Mouse (Mus musculus) gastrocnemius, adult 8-10 months (tissue): ENCODE results near the gene Scyl2. TPM values are rescaled to one million over a fixed set of nuclear protein-coding genes. Genes with fewer than 3 reads are reported as not detected.
"Not testable (repeated sequence)": the region's sequence is repeated elsewhere in the genome, so short reads cannot be mapped to it uniquely, and the experiment has no call there.

Experiments used
- DNase-seq, 2 experiments: peaks; one replicate each; pipeline ENCODE4 v3.0.0; 2022; ENCODE audit warnings: low spot score in 2 of 2
- total RNA-seq, 4 experiments: library from RNA; stranded (reverse); gene quantifications; 2 replicates each; pipeline ENCODE4 v1.2.4; 2022

The Scyl2 gene
- total RNA-seq: 10 to 100 TPM; 11.0 to 13.4 (median 11.5) TPM

DNA sequence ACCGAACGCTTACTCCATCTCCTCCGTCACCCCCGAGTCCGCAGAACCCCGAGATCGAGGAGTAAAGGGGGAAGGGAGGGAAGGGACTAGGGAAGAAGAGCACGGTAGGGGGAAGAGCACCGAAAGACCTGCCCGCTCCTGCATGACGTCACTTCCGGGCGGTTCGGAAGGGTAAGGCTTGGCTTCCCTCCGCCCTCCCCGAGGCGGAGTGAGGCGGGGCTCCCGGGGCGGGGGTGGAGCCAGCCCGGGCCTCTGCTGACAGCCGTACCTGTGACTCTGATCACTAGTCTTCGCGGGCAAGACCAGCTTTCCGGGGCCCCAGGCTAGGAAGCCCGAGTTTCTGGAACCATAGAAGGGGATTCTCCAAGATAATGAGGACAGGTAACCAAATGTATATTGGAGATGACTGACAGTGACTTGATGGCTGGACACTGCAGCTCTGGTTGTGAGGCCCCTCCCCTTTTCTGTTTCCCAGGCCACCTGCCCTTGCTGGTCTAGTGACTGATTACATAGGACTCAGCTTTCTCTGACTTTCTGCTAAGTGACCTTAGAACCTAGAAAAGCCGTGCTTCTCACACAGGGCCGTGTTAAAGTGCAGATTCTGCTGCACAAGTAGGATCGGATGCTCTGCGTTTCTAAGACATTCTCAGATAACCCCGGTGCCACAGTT lies at the start of gene Scyl2:
TSS of gene Scyl2 (minus strand) at position 147 of the 670 bp plus-strand sequence.
- DNase-seq: peak; percentile 87 to 90

- peak; percentile 87 for DNase-seq
Observed at GRCm38 (mm10) chr10:89732001-89732794, 46.1 kb upstream of the Scyl2 start, which contains the start of gene Actr6. TSS of gene Actr6 (minus strand) at chr10:89732295.

GRCm38 (mm10) chr10:89731341-89731740 lies 45.3 kb upstream of the Scyl2 start:
- DNase-seq: no peak

DNA sequence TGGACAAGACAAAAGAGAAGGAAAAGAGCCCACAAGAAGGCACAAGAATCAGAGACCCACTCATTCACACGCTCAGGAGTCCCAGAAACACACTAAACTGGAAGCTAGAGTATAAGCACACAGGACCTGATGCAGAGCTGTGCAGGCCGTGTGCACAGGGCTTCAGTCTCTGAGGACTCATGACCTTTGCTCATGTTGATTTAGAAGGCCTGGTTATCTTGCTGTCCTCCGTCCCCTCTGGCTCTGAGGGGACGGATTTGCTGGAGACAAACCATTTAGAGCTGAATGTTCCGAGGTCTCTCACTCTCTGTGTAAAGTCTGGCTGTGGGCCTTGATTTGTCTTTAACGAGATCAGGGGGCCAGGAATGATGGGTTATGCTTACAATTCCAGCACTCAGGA lies 44.3 kb upstream of the Scyl2 start:
- DNase-seq: no peak

DNA sequence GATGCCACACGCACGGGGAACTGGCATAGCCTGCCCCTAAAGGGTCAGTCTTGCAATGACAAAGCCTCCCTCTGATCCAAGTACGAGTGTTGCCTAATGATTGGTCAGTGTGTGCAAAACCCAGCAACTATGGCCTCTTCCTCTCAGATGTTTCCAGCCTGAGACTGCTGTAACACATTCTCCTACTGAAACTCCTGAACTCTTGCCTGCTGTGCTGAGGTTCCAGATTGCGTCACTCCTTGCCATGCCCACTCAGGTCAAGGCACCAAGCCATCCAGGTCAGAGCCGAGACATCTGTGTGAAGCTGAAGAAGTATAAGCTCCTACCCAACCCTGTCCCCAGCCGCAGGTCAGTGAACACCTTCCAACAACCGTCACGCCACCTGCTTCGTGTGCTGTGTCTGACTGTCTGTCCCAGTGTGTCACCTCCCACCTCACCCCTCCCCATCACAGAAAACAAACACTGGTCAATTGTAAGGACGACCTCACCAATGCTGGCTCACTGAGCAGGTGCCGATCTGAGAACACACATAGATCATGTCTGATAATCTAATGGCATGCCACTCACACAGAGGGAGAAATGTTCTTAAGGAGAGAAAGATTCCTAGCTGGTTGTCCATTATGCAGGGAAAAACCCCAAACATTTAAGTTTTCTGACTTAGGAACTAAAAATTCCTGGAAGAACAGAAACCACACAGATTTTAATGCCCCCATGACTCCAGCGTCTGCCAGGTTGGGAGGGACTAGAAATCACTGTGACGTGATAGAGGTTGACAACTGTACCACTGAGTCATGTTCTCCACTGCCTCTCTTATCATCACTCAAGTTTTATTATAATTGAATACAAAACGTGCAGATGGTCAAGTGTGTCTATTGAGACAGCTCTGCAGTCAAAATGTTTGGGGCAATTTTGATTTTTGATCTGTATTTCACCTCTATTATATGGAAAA lies 36.4 kb upstream of the Scyl2 start:
- peak; percentile 18 to 28 for DNase-seq

GRCm38 (mm10) chr10:89720796-89721195 lies 34.7 kb upstream of the Scyl2 start:
- DNase-seq: peak; percentile 19 to 21

- DNase-seq: no peak
Observed at GRCm38 (mm10) chr10:89720252-89720651, 34.2 kb upstream of the Scyl2 start.

- no peak for DNase-seq
Observed at GRCm38 (mm10) chr10:89714910-89715309, 28.8 kb upstream of the Scyl2 start.

DNA sequence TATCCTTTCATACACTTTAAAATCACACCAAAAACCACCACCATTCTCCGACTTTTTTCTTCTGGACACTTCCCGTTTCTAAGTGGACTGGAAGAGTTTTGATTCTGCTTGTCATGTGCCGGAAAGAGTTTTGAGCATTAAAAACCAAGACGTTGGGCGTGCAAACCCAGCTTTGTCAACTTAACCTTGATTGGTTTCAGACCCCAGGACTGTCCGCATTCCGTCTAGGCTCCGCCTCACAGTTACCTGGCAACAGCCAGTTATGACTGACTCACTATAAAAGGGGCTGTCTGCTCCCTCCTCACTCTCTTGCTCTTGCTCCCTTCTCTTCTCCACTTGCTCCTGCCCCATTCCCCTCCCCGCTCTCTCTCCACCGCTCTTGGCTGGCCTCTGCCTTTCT lies 22.6 kb upstream of the Scyl2 start:
- no peak for DNase-seq

DNA sequence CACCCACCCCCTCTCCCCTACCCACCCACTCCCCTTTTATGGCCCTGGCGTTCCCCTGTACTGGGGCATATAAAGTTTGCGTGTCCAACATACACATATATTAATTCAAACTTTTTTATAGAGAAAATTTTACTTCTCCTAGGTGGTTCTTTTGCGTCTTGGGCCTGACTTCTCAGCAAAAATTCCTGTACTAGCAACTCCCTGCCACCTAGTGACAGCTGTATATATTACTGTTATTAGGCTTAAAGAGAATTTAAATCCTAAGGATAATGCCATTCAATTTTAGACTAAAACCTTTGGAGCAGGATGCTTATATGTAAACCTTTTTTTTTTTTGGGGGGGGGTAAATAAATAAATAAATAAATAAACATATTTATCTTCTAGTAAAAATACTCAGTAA lies 21.3 kb upstream of the Scyl2 start:
- no peak for DNase-seq

- no peak for DNase-seq
Observed at GRCm38 (mm10) chr10:89703042-89703441, 17.0 kb upstream of the Scyl2 start.

DNA sequence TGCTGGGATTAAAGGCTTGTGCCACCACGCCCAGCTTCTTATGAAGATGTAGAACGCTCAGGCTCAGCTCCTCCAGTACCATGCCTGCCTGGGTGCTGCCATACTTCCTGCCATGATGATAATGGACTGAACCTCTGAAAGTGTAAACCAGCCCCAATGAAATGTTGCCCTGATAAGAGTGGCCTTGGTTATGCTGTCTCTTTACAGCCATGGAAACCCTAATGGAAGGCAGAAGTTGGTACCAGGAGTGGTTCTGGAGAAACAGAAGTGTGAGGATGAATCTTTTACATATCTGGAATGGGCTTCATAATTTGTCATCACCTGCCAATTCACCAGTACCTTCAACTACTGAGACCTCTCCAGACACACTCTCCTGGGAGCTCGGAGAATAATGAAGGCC lies 11.9 kb upstream of the Scyl2 start:
- DNase-seq: no peak

- not testable (repeated sequence) for DNase-seq
Observed at GRCm38 (mm10) chr10:89696270-89696669, 10.2 kb upstream of the Scyl2 start.

DNA sequence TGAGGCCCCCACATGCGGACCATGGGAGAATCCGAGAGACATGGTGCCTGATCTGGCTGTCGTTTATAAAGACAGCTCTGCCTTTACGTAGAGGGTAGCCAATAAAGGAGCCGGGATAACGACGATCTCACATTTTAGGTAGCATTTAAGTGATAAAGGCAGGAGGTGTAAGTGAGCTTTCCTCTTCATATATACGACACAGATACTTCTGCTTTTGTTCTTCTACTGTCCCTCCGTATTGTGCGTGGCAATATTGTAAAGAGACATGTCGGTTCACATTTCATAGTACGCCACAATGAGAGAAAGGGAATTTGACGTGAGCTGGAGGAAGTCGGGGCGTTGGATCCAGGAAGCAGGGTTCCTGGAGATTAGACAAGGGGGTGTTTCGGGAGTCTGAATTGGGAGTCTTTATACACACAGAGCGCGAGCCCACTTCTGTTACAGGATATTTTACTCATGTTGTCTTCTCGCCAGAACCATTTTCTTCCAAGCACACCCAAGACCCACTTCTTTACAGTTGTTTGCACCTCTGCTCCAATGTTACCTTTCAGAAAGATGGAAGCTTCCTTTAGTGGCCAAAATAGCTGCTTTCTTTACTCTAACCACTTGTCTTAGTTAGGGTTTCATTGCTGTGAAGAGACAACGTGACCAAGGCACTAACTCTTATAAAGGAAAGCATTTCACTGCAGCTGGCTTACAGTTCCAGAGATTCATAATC lies 9.3 kb upstream of the Scyl2 start:
- DNase-seq: no peak

DNA sequence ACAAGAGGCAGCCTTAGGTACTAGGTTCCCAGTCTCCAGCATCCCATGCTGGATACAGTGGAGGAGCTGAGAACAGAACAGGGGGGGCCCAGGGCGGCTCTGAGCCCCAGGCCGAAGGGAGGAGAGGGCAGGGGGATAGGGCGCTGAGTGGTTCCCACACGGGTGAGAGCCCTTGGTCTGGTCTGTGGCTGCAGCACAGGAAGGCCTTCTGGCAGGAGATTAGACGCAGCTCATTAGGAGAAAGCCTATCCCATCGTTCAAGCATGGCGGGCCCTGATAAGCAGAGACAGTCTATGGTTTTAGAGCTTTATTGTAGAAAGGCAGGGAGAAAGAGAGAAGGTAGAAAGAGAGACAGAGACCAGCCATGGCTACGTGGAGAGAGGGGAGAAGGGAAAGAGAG lies 3.9 kb upstream of the Scyl2 start:
- no peak for DNase-seq

DNA sequence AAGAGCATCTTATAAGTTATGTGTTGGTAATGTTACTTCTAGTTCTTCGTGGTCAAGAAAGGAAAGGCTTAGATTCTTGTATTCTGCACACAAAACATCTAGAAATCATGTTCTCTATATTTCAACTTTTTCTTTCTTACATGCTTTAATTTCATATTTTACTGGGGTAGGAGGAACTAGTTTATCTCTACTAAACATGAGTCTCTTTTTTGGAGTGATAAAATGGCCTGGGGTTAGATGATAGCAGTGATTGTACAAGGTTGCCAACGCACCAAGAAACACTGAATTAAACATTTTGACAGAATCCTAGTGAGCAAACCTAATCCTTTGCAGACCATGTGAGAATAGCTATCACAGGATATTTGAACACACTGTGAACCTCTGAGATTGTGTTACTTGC lies 1.4 kb upstream of the Scyl2 start:
- no peak for DNase-seq

GRCm38 (mm10) chr10:89685391-89686138 lies 520 bp downstream of the Scyl2 start:
- no peak for DNase-seq

DNA sequence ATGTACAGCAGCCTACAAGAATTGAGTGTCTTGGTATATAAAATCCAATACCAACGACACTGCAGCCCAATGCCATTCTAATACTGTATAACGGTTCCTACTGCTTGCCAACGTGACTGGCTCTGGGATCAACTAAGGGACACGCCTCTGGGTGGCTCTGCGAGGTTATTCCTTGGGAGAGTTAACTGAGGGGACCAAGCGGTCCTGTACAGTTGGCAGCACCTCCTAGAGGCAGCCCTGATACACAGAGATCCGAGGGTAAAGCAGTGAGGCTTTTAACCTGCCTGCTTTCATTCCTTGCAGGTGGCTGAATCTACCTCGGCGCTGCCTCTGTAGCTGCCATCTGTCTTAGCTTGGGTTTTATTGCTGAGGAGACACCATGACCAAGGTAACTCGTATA lies 3.1 kb downstream of the Scyl2 start:
- DNase-seq: no peak

DNA sequence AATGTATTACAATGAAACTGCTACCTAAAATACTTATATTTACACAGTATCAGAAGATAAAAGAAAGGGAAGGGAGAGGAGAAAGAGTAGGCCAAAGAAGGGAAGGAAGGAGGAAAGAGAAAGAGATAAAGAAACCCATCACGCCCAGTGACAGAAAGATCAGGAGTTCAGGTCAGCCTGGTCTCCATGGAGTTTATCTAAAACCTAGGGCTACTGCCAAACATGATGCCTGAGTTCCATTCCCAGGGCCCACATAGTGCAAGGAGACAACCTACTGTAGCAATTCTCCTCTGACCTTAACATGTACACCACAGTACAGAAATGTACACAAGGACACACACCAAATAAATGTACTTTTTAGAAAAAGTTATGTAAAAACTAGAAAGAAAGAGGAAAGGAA lies 3.9 kb downstream of the Scyl2 start:
- DNase-seq: no peak

GRCm38 (mm10) chr10:89681706-89682105 lies 4.4 kb downstream of the Scyl2 start:
- DNase-seq: no peak
